Mouse (Mus musculus) layer of hippocampus, postnatal 25 days (tissue): ENCODE results near the gene Plod2. TPM values are rescaled to one million over a fixed set of nuclear protein-coding genes. Genes with fewer than 3 reads are reported as not detected.
A peak's percentile ranks its signal among the peaks of the same experiment; 100 is the strongest.

ENCODE experiments used
- DNase-seq, 2 experiments: peaks; one replicate each; pipeline ENCODE4 v3.0.0; 2022; ENCODE audit warnings: mixed read lengths in 2 of 2, low spot score in 1 of 2; ENCODE audit errors: extremely low spot score in 1 of 2
- total RNA-seq, 2 experiments: library from RNA; stranded (reverse); gene quantifications; 2 replicates each; pipeline ENCODE4 v1.2.3; 2021

Plod2 gene
- total RNA-seq, result 1 to 10 TPM; 6.4 to 8.3 TPM

DNA sequence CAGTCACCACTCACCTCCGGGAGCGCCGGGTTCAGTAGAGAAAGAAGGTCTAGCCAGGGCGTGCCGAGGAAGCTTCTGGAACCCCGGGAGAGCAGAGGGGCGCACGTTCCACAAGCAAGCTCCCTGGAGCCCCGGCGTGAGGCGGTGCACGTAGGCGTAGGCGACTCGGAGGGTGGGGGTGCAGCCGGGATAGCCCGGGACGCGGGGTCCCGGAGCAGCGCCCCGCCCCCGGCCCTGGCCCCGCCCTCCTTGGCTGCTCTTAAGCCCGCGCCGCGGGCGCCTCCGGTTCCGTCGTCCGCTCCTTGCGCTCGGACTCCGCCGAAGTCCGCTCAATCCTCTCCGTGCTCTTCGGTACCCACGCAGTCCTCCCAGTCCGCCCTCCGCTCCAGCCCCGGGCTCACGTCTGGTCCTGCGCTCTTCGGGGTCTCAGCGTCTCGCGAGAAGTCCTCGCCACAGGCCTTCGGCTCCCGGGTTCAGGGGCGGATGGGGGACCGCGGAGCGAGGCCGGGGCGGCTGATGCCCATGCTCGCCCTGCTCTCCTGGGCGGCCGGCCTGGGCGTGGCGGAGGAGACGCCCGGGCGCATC is at the start of gene Plod2:
Plod2 (plus strand) TSS at position 247 of the 585 bp plus-strand sequence.
- peak; percentile 31 to 35 for DNase-seq

DNA sequence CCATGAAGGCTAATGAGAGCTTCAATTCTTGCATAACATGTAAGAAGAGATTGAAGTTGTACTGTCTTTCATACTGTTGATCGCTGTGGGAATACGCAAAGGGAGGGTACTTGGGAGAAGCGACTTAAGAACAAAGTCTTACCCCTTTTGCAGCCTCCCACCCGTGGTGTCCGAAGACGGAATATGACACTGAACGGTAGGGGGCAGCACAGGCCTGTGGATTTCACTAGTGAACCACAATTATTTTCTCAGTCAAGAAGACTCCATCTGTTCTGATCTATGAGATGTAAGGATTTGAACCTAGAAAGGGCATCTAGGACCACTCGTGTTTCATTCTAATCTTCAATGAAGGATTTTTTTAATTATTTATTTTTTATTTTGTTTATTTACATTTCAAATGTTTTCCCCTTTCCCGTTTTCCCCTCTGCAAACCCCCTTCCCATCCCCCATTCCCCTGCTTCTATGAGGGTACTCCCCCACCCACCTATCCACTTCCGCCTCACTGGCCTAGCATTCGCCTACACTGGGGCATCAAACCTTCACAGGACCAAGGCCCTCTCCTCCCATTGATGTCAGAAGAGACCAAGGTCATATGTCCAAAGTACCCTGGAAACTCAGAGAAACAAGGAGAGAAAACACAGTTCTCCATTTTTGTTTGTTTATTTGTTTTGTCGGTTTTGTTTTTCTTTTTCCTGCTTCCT is 42.2 kb upstream of the Plod2 start:
- DNase-seq, result peak; percentile 89 to 98

DNA sequence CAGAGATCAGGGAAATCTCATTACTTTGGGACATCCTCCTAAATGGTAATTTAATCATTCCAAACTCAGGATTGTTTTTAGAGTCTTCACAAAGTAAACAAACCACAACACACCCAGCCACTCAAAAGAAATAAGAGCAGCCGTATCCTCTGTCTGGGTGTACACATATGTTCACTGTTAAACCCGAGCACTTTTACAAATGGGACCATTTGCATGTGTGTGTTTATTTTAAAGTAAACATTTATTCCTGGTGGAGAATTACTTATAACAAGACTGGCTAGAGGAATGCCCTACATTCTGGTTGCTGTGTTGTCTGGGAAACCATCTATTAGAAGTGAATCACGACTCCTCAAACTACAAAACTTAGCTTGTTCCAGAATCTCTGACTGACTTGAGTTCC is 37.8 kb upstream of the Plod2 start:
- DNase-seq, result no peak

DNA sequence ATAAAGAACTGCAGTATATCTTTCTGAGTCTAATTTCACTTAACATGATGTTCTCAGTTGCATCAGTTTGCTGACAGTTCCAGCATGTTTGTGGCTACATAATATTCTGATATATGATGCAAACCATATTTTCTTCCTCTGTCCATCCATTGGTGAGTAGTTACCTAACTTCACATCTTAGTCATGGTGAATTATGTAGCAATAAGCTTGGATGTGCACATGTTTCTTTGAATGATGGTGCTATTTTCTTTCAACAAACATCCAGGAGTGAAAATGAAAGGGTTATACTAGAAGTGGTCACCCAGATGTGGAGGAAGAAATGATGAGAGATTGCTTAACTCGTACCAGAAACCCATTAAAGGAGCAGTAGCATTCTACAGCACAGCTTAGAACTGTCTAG is 37.1 kb upstream of the Plod2 start:
- DNase-seq, result no peak

DNA sequence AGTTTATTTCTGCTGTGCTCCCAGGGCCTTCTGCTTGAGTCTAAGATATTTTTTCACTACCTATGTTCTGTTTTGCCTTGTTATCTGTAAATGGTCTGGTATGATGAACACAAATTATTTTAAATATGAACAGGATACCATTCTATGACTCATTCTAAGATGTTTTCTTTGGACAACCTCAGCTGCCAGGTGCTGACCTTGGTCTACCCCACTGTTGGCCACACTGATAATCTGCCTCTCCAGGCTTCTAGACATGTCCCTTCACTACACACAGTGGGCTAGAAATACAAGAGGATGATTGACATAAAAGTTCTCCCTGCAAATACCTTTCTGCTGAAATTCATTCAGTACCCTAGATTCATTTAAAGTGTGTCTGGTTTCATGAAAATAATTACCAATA is 30.3 kb upstream of the Plod2 start:
- DNase-seq, result no peak

DNA sequence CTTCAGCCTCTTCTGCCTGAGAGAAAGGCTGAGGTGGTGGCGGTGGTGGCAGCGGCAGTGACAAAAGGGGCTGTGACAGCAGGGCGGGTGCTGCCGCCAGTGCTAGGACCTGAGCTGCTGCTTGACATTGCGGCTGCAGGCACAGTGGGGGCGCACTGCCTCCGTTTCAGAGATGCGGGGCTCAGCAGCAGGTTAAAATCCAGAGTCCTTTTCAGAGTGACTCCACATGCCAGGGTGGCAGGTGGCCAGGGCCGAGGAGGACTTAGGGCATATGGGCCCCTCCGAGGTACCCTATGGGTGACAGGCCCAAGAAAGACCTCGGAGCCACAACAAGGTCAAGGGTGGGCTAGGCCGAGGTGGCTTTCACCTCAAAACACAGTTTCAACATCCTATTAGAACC is 25.0 kb upstream of the Plod2 start:
- DNase-seq, result no peak

DNA sequence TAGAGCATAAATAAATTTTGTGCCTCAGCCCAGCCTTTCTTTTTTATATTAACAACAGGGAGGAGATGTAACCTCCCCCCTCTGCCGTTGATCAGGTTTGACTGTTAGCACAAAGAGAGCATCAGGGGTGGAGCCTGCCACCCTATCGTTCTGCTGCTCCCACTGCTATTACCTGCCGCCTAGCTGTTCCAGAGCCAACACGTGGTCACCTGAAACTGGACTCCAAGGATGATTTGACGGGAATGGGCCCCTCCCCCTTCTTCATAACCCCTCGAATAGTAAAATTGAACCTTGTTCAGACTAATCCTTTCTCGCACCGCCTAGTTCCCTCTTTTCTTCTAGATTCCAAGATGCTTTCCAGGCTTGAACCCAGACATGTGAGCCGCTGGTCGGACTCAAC is 21.3 kb upstream of the Plod2 start:
- no peak for DNase-seq

DNA sequence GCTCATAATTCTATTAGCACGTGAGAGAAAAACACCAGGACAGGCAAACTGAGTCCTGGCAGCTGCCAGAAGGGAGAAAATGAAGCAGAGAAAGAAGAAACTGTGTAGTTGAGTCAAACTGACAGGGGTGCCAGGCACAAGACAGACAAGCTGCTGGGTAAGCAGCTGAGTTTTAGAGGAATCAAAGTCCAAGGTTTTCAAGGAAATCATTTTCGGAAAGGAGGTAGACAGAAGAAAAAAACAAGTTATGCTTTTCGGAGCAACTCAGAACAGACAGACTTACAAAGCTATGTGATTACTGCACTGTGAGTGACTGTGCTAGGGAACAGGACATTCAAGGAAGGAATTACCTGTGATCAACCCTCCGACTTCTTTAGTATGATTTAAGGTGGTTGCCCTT is 17.5 kb upstream of the Plod2 start:
- no peak for DNase-seq

DNA sequence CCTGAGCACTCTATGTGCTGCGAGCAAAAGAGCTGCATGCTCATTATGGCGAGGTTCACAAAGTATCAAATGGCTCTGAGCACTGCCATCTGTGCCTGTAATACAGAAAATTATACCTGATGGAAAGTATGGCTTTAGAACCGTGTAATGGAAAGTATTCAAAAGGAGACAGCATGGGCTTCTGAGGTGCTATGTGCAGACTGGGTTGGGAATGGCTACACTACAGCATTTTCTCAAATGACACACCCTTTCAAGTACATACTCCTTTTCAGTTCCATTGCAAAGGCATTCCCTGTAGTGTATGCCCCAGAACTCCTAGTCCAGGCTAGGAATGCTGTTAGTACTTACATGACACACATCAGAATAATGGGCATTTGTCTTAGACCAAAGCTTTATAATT is 12.0 kb upstream of the Plod2 start:
- DNase-seq, result no peak

DNA sequence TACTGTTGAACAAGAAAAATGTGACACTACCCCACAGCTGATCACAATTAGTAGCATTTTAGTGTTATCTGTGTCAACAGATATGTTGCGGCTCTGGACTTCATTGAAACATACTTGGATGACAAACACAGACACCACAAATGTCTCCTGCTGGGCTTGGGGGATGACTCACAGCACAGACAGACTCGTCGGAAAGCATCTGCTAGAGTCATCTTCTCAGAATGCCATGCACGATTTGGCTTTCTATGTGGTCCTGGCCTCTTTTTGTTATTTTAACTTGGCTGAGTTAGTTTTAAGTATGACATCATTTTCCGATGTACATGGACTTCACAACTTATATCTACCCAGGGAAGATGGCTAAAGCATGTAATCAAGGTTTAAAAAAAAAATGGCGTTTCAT is 4.3 kb upstream of the Plod2 start:
- no peak for DNase-seq

DNA sequence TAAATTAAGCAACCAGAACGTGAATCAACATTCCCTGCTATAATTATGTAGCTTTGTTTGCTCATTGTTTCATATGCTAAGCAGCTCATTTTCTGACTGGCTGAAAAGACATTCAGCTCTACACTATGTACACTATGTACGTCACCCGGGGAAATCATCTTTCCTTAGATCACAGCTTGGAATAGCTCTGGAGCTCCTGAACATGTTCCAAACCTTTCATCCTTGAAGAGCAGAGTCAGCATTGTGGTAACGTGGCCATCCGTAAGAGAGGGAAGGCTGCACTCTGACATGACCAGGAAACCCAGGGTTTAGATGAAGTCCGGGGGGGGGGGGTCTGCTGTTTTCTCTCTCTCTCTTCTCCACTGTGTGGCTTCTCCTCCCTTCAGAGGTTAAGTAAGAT is 3.8 kb upstream of the Plod2 start:
- DNase-seq, result no peak

DNA sequence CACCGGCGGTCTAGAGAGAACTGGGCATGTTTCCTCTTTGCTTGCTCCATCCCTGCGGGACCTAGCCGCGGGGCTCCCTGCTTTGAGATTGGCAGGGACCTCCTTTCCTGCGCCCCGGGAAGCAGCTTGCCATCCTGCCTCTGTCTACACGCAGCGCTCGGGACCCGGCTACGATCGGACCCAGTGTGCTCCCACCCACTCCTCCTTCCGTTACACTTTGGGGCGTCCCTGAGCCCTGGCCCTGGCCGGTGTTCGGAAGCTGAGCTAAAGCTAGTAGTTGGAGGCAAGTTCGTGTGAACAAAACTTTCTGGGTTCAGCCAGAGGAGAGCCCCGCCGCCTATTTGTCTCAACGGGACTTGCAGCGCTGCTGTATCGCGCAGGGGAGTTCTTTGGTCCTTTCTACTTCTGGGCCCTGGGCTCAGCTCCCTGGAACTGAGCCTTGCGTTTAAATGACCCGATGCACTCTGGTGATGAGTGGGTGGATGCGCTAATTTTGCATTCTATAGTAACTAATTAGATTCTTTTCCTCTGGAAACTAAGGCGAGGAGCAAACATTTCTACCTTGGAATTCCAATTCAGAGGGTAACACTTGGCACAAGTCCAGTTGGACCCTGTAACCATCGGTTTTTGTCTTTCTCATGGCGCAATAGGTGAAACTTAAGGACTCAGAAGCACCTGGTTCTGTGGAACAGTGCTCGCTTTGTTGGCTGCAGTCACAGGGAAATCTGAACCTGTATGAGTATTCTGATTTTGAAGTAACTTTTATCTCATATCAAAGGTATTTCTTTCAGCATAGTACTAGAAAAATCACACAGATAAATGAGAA is 781 bp downstream of the Plod2 start:
- DNase-seq, result peak; percentile 19 to 31

DNA sequence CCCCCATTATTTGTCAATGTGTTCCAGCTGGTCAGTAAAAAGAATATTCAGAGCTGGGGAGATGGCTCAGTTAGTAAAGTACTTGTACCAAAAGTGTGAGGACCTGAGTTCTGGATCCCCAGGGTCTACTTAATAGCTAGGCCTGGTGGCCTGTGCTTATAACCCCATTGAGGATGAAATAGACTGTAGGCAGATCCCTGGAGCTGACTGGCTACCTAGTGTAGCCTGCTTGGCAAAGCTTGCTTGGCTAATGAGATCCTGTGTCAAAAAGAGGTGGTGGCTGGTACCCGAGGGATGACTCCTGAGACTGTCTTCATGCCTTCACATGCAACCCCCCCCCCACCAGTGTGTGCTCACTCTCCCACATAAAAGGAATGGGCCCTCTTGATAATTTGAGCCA is 2.1 kb downstream of the Plod2 start:
- DNase-seq, result no peak

DNA sequence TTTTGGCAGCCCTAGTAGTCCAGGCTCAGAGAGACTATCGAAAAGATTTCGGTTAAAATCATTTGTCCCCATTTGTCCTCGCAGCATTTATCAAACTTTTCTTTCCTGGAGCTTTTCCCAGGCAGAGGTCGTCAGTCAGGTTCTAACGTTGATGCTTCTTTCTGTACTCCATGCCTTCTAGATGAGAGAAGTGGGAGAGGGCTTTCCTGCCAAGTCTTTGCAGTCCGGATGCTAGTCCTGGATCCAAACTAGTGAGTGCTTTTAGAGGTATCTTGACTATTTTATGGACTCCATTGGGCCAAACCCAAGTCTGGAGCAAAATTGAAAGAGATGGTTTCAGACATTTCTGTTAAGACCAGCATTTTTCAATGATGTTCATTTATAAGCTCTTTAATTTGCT is 3.0 kb downstream of the Plod2 start:
- no peak for DNase-seq

DNA sequence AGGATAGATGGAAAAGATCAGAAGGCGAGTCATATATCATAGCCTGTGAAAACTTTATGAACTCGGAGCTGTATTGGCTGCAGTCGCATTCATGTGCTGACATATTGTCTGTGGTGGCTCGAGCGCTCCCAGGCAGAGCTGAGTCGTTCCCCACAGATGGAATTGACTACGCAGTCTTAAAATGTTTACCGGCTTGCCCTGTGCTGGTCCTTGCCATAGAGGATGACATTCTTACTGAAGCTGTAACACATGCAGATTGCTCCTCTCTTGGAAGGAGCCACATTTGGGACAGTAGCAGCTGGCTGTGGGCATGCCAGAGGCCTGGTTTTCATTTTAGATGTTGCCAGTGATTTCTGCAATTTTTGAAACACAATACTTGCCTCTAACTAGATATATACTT is 4.4 kb downstream of the Plod2 start:
- no peak for DNase-seq

DNA sequence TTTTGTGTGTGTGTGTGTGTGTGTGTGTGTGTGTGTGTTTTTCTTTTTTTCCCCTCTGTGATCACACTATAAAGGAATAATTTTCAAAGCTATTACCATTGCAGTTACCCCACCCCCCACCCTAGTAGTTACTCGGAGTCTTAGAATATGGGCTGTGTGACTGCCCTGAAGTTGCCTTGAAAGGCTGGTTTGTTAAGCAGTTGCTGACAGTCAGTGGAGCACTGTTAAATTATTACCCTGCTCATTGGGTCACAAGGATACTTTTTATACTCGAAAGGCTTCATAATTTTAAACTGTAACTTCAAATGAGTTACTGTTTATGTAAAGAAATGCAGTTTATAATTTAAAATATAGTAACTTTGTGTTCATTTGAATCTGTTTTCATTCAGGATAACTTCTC is 5.1 kb downstream of the Plod2 start:
- no peak for DNase-seq

DNA sequence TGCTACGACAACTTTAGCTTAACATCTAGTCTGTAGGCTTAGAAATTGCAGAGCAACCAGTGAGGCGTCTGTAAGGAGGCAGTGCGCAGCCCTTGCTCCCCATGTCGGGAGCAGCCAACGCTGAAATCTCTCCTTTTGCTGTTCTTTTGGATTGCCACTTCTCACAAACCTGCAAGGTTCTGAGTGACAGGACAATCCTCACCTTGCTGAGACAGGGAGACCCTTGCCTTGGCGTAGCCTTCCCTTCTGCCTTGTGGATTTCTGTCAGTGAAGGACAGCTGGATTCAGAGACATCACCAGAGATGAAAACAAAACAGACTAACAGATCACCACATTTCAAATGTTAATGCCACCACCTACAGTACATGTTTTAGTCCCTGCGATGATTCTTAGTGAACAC is 5.8 kb downstream of the Plod2 start:
- DNase-seq, result no peak

DNA sequence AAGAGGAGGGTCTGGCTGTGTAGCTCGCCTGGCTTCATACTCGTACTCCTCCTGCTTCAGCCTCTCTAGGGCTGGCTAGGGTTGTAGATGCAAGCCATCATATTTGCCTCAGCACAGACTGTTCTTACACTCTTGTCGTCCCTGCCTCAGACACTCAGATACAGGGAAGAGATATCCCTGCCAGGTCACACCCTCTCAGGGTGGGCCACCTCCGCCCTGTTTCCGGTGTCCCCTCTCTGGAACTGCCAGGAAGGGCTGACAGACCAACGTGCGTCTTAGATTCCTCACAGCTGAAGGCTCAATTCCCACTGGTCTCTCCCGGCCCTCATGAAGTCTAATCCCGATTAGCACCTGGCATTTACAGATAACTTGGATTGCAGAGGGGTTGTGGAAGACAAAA is 6.6 kb downstream of the Plod2 start:
- no peak for DNase-seq

DNA sequence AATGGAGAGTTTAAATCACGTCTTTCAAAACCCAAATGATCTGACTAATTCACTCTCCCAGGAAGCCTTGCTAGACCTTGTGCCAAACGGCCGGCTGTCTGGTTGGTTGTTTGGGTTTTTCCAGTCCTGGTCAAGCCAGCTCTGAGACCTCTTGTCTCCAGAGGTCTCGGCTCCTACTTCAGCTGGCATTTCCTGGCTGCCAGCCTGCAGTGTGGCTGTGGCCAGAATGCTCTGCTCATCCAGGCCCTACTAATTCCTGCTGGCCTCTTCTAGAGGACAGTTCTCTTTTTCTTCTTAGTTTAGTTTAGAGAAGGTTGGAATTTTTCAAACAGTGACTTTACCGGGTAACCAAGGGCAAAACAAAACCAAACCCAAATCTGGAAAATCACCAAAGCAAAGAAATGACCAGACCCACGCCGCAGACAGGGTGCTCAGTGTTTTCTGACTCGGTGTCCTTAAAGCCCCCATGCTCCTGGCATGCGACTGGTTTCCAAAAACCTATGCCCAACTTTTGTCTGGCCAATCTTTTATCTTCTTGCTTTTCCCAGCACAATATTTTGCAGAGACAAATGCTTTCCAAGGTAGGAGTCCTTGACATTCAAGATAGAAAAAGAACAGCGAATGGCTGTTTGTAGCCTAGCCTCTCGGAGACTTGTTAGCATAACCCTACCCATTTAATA is 7.9 kb downstream of the Plod2 start:
- DNase-seq, result no peak

DNA sequence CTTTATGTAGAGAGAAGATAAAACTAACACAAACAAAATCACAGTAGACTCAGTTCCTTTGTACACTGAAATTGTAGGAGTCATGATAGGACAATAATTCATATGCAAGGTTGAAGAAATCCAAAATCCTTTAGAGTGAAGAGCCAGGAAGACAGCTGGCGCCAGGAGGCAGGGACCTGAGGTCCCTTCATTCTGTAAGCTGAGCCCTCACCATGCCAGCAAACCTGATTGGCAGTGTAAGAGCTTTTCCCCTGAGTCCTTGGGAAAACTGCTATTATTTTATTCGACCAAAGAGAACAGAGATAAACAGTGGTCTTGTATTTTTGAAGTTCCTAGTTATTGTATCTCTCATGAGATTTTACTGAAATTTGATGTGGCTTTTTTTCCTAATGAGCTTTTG is 9.0 kb downstream of the Plod2 start:
- no peak for DNase-seq

DNA sequence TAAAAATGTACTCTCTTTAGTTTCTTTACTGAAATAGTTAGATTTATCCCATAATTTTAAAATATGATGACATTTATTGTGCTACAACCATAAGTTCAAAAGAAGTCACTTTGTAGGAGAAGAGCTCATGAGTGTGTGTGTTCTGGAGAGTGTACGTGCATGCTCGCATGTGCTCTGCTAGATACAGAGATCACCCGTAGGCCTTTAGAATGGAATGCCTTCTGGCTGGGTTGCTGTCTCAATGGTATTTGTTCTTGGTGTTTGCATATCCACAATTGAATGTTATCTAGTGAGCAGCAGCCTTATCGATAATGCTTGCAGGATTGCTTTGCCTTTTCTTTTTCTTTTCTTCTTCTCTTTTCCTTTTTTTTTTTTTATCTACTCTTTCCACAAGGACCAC is 9.6 kb downstream of the Plod2 start:
- no peak for DNase-seq
